Mouse (Mus musculus) thymus, adult 18-20 months (tissue): ENCODE data around the gene Pdha2.

Source experiments
- DNase-seq, 2 experiments: peaks; one replicate each; pipeline ENCODE4 v3.0.0; 2022; ENCODE audit warnings: mixed read lengths in 2 of 2

Gene Pdha2

GRCm38 (mm10) chr3:141212255-141212654 is at the start of gene Pdha2:
Pdha2 (minus strand) TSS chr3:141212355.
- no peak for DNase-seq

- DNase-seq = no peak
Observed at GRCm38 (mm10) chr3:141260518-141260917, 48.4 kb upstream of the Pdha2 start.

- DNase-seq = no peak
Observed at GRCm38 (mm10) chr3:141251440-141251839, 39.3 kb upstream of the Pdha2 start.

- DNase-seq = no peak
Observed at GRCm38 (mm10) chr3:141244725-141245298, 32.7 kb upstream of the Pdha2 start.

GRCm38 (mm10) chr3:141238071-141238470 is 25.9 kb upstream of the Pdha2 start:
- DNase-seq = no peak

- no peak for DNase-seq
Observed at GRCm38 (mm10) chr3:141229148-141229547, 17.0 kb upstream of the Pdha2 start.

GRCm38 (mm10) chr3:141222339-141222738 is 10.2 kb upstream of the Pdha2 start:
- DNase-seq = no peak

- no peak for DNase-seq
Observed at GRCm38 (mm10) chr3:141218561-141218960, 6.4 kb upstream of the Pdha2 start.

GRCm38 (mm10) chr3:141216999-141217398 is 4.8 kb upstream of the Pdha2 start:
- DNase-seq = no peak

- no peak for DNase-seq
Observed at GRCm38 (mm10) chr3:141216237-141216636, 4.1 kb upstream of the Pdha2 start.

- DNase-seq = no peak
Observed at GRCm38 (mm10) chr3:141214789-141215188, 2.6 kb upstream of the Pdha2 start.

- no peak for DNase-seq
Observed at GRCm38 (mm10) chr3:141214197-141214596, 2.0 kb upstream of the Pdha2 start.

GRCm38 (mm10) chr3:141211644-141212043 is 511 bp downstream of the Pdha2 start:
- no peak for DNase-seq

- no peak for DNase-seq
Observed at GRCm38 (mm10) chr3:141201766-141202165, 10.4 kb downstream of the Pdha2 start.

- no peak for DNase-seq
Observed at GRCm38 (mm10) chr3:141197308-141197861, 14.8 kb downstream of the Pdha2 start.

GRCm38 (mm10) chr3:141191653-141192052 is 20.5 kb downstream of the Pdha2 start:
- no peak for DNase-seq

- no peak for DNase-seq
Observed at GRCm38 (mm10) chr3:141190429-141190828, 21.7 kb downstream of the Pdha2 start.

GRCm38 (mm10) chr3:141160986-141161385 is 51.2 kb downstream of the Pdha2 start:
- DNase-seq = no peak
